Mouse (Mus musculus): ENCODE data around the gene Tcf7l2.

DNA sequence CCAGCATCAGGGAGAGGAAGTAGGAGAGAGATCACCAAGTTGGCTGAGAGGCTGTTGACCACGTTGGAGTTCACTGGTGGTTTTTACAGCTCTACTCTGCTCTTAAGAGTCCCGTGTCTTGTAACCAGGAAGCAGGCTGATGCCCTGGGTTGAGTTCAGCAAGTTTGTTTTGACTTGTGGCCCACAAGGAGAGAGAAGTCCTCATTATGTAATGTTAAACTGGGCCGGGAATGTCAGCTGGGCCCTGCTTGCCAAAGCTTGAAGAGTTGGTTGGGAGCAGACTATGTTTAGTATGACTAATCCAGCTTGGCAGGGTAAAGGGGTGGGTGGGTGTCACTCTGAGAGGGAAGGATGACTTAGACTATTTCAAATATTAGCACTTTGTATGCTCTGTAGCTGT is 134.9 kb downstream of the Tcf7l2 start:
- no peak for TF ChIP-seq GATA1 (IDR thresholded peaks at IDR 0.05; ENCODE audit: borderline replicate concordance, low read length)
- no peak for TF ChIP-seq CTCF (IDR thresholded peaks at IDR 0.05; ENCODE audit: low read depth, low read length)
- no peak for TF ChIP-seq TAL1 (conservative IDR thresholded peaks at IDR 0.05; ENCODE audit: low read depth, low read length)
- TF ChIP-seq POLR2AphosphoS5 (IDR thresholded peaks at IDR 0.05; ENCODE audit: insufficient replicate concordance, low read depth, low read length) = no peak
- no peak for TF ChIP-seq GATA2 (IDR thresholded peaks at IDR 0.05; ENCODE audit: borderline replicate concordance, low read depth, low read length)

All from G1E (cell line).